Mouse (Mus musculus) liver, postnatal 0 days (tissue): ENCODE data around the gene Sptlc2. TPM values are rescaled to one million over a fixed set of nuclear protein-coding genes. Genes with fewer than 3 reads are reported as not detected.
A peak's percentile ranks its signal among the peaks of the same experiment; 100 is the strongest.

Source experiments
- ATAC-seq: fragments of 200-750 bp; cut with Nextera tagmentation; 2 replicates; pipeline ENCODE4 v1.8.0; 2017; ENCODE audit warnings: mild to moderate bottlenecking, moderate library complexity
- DNase-seq: peaks from one replicate; pipeline ENCODE4 v3.0.0-alpha.2; 2016
- H3K27ac ChIP-seq: fragments of 300-500 bp; sonication (generic); 2 replicates; pipeline ENCODE4 v1.5.1; 2014; ENCODE audit warnings: antibody characterized with exemption, moderate library complexity, mild to moderate bottlenecking, low read depth
- H3K27me3 ChIP-seq: fragments of 300-500 bp; sonication (generic); 2 replicates; pipeline ENCODE4 v1.6.1; 2014; ENCODE audit warnings: low read length, control low read depth, mixed read lengths; ENCODE audit not compliant: insufficient read depth
- H3K36me3 ChIP-seq: fragments of 300-500 bp; sonication (generic); replicated peaks from 2 replicates; pipeline ENCODE4 v1.6.1; 2014; ENCODE audit warnings: mild to moderate bottlenecking, control low read depth, low read length, moderate library complexity, mixed read lengths; ENCODE audit not compliant: insufficient read depth
- H3K4me1 ChIP-seq: fragments of 300-500 bp; sonication (generic); 2 replicates; pipeline ENCODE4 v1.6.1; 2014; ENCODE audit warnings: antibody characterized with exemption, mild to moderate bottlenecking, control low read depth; ENCODE audit not compliant: insufficient read depth
- H3K4me2 ChIP-seq: fragments of 300-500 bp; sonication (generic); 2 replicates; pipeline ENCODE4 v1.6.1; 2014; ENCODE audit warnings: low read depth, mild to moderate bottlenecking, low read length, moderate library complexity, mixed read lengths
- H3K4me3 ChIP-seq: fragments of 300-500 bp; sonication (generic); 2 replicates; pipeline ENCODE4 v1.5.1; 2014; ENCODE audit warnings: low read depth, low read length
- H3K9ac ChIP-seq: fragments of 300-500 bp; sonication (generic); replicated peaks from 2 replicates; pipeline ENCODE4 v1.6.1; 2014; ENCODE audit warnings: mild to moderate bottlenecking, moderate library complexity
- H3K9me3 ChIP-seq: fragments of 300-500 bp; sonication (generic); 2 replicates; pipeline ENCODE4 v1.6.1; 2016; ENCODE audit warnings: mild to moderate bottlenecking, control low read depth, low read length, mixed read lengths
- CTCF ChIP-seq: sonication (generic); IDR thresholded peaks from 2 replicates; pipeline ENCODE4 v1.5.1; 2016; ENCODE audit warnings: antibody characterized with exemption, low read depth
- EP300 ChIP-seq: IDR thresholded peaks from 2 replicates; pipeline ENCODE4 v1.6.1; 2016; ENCODE audit warnings: antibody characterized with exemption, low read depth, mild to moderate bottlenecking
- WGBS: fragments of 180-500 bp; shearing (Covaris S2); extraction: QIAGEN DNeasy Blood & Tissue Kit; methylation state at CpG from one replicate; pipeline ENCODE4 v1.1.7; 2014; ENCODE audit not compliant: insufficient replicate concordance; 5-methylcytosine and 5-hydroxymethylcytosine counted together
- polyA plus RNA-seq: library from polyadenylated mRNA; unstranded; fragments of >200 nt; fragmentation: Nextera tagmentation; extraction: Ambion mirVana; gene quantifications from 2 replicates; pipeline ENCODE4 v1.2.1, GENCODE M21; 2015

Sptlc2 gene
- 39.5 and 42.3 TPM in 2 replicates for polyA plus RNA-seq

GRCm38 (mm10) chr12:87388122-87388774 lies at the start of gene Sptlc2:
Gene Sptlc2 (minus strand): TSS chr12:87388355.
- Histone ChIP-seq H3K27me3 (no peaks in the 10 kb centered on the region), H3K4me1 (peaks cover 30% of the 10 kb centered on the region), H3K4me2 (peak within 1 kb of the TSS; percentile 100), H3K9me3 (no peaks in the 10 kb centered on the region), H3K27ac (peak within 1 kb of the TSS; percentile 93), H3K4me3 (peak within 1 kb of the TSS; percentile 98), H3K36me3 (no peaks in the 10 kb centered on the region), H3K9ac (peak within 1 kb of the TSS; percentile 96)
- WGBS, result under 1% methylated on average over 45 of the region's 45 CpGs
- TF ChIP-seq CTCF, result no peak
- peak; percentile 67; the same call in 1 of the 2 replicates for TF ChIP-seq EP300
- ATAC-seq (peak; percentile 95), DNase-seq (peak; percentile 99)

- Histone ChIP-seq H3K4me3 (no peak overlapping the region), H3K36me3 (peaks cover 69% of the 10 kb centered on the region), H3K27me3 (no peaks in the 10 kb centered on the region), H3K4me2 (no peak overlapping the region), H3K4me1 (no peaks in the 10 kb centered on the region), H3K27ac (no peak overlapping the region), H3K9me3 (no peaks in the 10 kb centered on the region), H3K9ac (no peak overlapping the region)
- DNase-seq, result no peak
- WGBS, result 85% methylated on average over 8 of the region's 8 CpGs
- no peak for ATAC-seq
- TF ChIP-seq CTCF (no peak), EP300 (no peak)
Observed at GRCm38 (mm10) chr12:87428885-87429284, 40.7 kb upstream of the Sptlc2 start.

DNA sequence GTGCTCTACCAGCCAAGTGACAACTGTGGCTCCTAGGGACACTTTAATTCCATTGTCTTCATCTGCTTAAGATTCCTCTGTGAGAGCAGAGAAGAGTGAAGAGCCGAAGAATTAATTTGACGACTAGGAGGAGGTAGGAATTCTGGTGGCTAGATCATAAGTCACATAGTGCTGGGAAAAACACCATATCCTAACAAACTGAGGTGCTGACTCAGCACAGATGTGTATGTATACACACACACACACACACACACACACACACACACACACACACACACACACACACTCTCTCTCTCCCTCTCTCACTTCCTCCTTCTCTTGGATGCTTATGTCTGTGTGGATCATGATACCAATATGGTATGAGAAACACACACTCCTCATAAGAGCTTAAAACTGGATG lies 40.1 kb upstream of the Sptlc2 start:
- TF ChIP-seq CTCF (no peak), EP300 (no peak)
- Histone ChIP-seq H3K9ac (no peak overlapping the region), H3K4me2 (no peak overlapping the region), H3K36me3 (peaks cover 69% of the 10 kb centered on the region), H3K4me3 (no peak overlapping the region), H3K9me3 (no peaks in the 10 kb centered on the region), H3K27me3 (no peaks in the 10 kb centered on the region), H3K27ac (no peak overlapping the region), H3K4me1 (no peaks in the 10 kb centered on the region)
- no peak for DNase-seq
- 0 out of 2 replicates have a peak, but pooled peaks have one; percentile 7 for ATAC-seq
- 87% methylated on average over 2 of the region's 2 CpGs for WGBS

DNA sequence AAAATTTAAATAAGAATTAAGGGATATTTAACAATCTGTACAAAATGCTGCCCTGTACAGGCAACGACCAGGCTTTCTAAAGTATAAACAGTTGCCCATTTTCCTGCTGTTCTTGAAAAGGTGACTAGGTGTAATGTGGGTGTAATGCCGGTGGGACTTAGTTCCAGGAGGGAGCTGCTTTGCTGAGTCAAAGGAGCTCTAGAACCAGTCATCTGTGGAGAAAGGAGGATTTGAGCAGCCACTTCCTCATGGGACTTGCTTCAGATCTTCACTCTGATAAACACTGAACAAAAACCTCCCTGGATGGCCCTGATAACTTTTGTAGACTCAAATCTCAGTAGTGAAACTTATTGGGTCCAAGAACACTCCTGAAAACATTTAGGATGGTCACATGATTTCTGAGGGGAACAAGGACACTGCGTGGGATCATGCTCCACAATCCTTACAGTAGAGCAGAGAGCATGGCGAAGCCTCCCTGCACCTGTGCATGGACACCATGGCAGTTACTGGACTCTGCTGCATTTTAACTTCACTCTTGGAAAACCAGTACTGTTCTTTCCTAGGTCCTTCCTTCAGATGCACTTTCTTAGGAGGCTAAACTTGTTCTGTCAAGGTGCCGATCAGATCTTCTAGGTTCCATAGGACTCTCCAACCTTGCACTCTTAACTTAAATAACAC lies 38.3 kb upstream of the Sptlc2 start:
- Histone ChIP-seq H3K36me3 (peaks cover 56% of the 10 kb centered on the region), H3K4me2 (no peak overlapping the region), H3K4me1 (peaks cover 3% of the 10 kb centered on the region), H3K27me3 (no peaks in the 10 kb centered on the region), H3K9ac (no peak overlapping the region), H3K27ac (no peak overlapping the region), H3K4me3 (no peak overlapping the region), H3K9me3 (no peaks in the 10 kb centered on the region)
- DNase-seq (no peak), ATAC-seq (no peak)
- WGBS, result 87% methylated on average over 5 of the region's 5 CpGs
- TF ChIP-seq CTCF (no peak), EP300 (no peak)

DNA sequence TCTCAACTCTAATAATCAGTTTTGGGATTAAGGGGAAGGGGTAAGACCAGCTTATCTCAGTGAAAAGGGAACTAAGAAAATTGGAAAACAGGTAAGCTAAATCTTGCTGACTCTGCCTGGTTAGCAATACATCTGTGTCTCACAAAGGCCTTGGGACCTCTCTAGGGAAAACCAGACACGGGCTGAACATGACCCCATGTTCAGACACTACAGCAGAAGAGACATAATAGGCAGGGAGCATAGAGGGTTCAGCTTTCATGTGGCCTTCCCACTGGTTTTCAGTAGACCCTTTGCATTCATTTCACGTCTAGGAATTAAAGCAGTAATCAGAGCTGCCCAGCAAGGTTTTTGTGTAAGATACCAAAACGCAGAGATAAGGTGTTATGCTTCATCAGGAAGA lies 36.4 kb upstream of the Sptlc2 start:
- Histone ChIP-seq H3K36me3 (peaks cover 42% of the 10 kb centered on the region), H3K9me3 (no peaks in the 10 kb centered on the region), H3K4me1 (peaks cover 3% of the 10 kb centered on the region), H3K4me3 (no peak overlapping the region), H3K9ac (no peak overlapping the region), H3K27ac (no peak overlapping the region), H3K4me2 (no peak overlapping the region), H3K27me3 (no peaks in the 10 kb centered on the region)
- WGBS, result 58% methylated on average over 3 of the region's 3 CpGs
- TF ChIP-seq CTCF, result no peak
- TF ChIP-seq EP300, result no peak
- ATAC-seq (no peak), DNase-seq (no peak)

- no peak overlapping the region for H3K4me3 ChIP-seq
- no peak for ATAC-seq
- WGBS, result 39% methylated on average over 1 of the region's 1 CpGs
Observed at GRCm38 (mm10) chr12:87423700-87424099, 35.5 kb upstream of the Sptlc2 start.

More at GRCm38 (mm10) chr12:87423700-87424099, 35.5 kb upstream of the Sptlc2 start:
- no peaks in the 10 kb centered on the region for H3K27me3 ChIP-seq
- no peak overlapping the region for H3K27ac ChIP-seq
- H3K4me1 ChIP-seq, result peaks cover 3% of the 10 kb centered on the region
- peaks cover 33% of the 10 kb centered on the region for H3K36me3 ChIP-seq
- H3K9ac ChIP-seq, result no peak overlapping the region
- H3K9me3 ChIP-seq, result no peaks in the 10 kb centered on the region
- no peak for TF ChIP-seq CTCF
- no peak for TF ChIP-seq EP300
- H3K4me2 ChIP-seq, result no peak overlapping the region
- DNase-seq, result no peak
